Mouse (Mus musculus) lung, postnatal 0 days (tissue): Measurements from ENCODE around the gene Itprip.

ENCODE experiments used
- CTCF ChIP-seq: IDR thresholded peaks from 2 replicates; pipeline ENCODE4 v1.5.1; 2016; ENCODE audit warnings: antibody characterized with exemption, mild to moderate bottlenecking
- EP300 ChIP-seq: IDR thresholded peaks from 2 replicates; pipeline ENCODE4 v1.6.1; 2016; ENCODE audit warnings: antibody characterized with exemption, mild to moderate bottlenecking, control low read depth

DNA sequence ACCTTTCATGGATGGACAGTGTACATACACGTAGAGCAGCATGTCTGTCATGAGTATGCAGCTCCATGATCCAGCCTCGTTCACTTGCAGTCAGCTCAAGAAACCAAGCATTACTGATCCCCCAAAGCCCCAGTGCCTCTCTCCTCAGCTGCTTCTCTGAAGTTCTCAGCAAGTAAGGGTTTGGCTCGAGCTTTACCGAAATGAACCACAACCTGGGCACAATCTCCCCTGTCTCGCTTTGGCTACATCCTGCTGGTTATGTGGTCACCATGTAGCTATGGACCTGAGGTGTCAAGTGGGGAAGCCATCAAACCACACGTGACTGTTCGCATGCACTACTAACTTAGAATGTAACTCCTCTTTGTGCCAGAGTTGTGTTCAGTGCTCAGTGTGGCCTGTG is 31.8 kb upstream of the Itprip start:
- TF ChIP-seq CTCF (no peak), EP300 (no peak)
